Mouse (Mus musculus) ovary, postnatal 10 days (tissue): ENCODE data around the gene Dnajc5g.

ENCODE experiments used
- DNase-seq: peaks from one replicate; pipeline ENCODE4 v3.0.0; 2022; ENCODE audit warnings: low spot score

The Dnajc5g gene

DNA sequence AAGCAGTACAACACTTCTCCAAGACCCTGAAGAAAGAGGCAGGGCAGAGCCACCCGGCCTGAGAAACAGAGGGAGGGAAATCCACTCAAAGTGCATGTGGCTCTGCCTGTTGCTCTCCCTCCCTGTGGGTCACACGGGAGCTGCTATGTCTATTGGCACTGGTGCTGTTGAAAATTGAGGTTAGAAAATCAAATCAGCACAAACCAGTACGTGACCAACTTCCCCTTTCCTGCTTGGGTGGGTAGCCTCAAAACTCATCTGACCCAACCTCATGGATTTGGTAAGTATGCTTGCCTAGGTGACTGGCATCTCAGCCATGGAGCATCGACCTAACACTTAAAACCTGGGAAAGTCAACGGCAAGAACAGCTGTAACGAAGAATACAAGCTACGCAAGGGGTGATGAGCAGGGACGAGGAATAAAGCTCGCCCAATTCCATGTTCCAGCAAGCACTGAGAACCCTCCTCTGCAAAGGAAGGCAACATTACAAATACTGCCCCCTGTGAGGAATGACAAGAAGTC, at the start of gene Dnajc5g:
Gene Dnajc5g (plus strand): TSS at position 472 of the 522 bp plus-strand sequence.
- DNase-seq: no peak

DNA sequence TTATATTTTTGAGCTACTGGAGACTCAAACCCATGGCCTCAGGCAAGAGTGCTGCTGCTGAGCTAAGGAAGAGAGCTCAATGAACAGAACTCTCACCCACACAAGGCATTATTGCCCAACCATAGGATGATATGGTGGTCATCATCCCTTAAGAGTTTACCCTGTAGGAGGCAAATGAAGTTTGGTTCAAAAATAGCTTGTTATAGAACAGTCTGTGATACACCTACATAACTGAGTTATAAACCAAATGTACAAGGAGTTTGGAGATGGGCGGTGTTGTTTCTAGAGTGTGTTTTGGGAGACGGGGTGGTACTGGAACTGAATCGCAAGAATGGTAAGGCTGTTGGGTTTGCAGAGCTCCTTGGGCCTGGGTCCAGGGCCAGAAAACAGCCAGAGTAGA, 36.3 kb upstream of the Dnajc5g start:
- DNase-seq: no peak

DNA sequence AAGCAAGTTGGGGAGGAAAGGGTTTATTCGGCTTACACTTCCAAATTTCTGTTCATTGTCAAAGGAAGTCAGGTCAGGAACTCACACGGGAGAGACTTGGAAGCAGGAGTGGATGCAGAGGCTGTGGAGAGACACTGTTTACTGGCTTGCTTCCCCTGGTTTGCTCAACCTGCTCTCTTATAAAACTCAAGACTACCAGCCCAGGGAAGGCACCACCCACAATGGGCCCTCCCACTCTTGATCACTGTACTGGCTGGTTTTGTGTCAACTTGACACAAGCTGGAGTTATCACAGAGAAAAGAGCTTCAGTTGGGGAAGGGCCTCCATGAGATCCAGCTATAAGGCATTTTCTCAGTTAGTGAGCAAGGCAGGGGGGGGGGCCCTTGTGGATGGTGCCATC, 35.0 kb upstream of the Dnajc5g start:
- DNase-seq: no peak

DNA sequence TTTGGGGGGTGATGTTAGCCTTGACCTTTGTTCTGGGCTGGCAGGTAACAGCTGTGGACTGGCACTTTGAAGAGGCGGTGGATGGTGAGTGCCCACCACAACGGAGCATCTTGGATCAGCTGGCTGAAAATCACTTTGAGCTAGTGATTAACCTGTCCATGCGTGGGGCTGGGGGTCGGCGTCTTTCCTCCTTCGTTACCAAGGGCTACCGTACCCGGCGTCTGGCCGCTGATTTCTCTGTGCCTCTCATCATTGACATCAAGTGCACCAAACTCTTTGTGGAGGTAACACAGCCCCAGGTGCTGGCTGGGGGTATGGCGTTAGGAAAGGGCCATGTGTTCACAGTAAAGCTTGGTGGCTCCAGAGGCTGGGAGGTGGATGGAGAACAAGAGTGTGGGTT, 34.3 kb upstream of the Dnajc5g start:
- DNase-seq: no peak

DNA sequence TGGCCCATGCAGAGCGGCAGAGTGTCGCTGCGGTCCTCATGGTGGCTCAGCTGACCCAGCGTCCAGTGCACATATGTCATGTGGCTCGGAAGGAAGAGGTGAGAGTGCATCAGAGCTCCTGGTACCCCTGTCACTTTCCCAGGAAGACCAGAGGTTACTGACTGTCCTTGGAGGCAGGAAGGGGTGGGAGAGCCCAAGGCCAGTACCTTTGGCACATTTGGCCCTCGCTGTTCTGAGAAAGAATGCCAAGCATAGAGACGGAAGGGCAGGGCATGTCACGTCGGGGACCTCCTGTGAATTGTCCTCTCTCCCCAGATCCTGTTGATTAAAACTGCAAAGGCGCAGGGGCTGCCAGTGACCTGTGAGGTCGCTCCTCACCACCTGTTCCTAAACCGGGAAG, 32.9 kb upstream of the Dnajc5g start:
- no peak for DNase-seq

DNA sequence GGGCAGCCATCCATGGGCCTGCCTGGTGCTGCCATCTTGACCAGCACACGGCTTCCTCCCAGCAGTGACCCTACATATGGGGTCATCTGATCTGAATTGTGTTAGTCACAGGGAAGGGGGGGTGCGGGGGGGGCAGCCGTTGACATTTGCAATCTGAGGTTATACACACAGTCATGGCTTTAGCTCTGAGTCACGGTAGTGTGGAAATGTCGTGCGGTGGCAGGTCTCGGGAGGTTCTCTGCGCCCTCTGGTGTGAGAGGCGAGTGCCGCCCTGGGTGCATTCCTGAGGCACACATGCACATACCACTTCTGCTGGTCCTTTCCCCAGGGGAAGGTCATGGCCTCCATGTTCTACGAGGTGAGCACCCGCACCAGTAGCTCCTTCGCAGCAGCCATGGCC, 29.7 kb upstream of the Dnajc5g start:
- DNase-seq: no peak

DNA sequence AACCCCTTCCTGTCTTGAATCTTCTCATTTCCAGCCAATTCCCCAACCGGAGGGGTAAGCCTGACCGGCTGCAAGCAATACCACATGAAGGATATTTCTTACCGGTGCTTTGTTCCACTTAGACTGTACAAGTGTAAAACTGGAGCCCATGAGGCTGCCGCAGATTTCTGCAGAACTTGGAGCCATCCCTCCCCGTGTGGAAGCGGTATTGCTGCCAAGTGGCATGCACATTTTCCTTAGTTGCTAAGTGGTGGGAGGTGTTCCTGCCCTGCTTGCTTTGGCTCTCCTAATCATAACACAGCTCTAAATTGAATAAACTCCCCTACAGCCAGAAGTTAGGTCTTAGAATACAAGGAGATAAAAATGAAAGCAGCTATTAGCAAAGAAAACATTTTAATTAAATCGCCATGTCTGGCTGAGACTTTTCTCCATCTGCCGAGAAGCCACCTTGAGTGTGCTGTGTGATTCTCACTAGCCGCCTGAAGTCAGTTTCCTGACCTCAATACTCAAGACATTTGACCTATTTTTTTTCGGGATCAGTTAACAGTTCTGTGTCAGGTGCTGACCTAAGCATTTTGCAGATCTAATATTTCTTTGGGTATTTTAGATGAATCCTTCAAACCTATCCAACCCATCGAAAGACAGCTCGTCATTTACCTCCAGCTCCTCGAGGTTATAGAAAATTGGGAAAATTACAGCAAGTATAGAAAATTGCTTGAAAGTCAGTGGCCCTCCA, 25.9 kb upstream of the Dnajc5g start:
- DNase-seq: no peak

DNA sequence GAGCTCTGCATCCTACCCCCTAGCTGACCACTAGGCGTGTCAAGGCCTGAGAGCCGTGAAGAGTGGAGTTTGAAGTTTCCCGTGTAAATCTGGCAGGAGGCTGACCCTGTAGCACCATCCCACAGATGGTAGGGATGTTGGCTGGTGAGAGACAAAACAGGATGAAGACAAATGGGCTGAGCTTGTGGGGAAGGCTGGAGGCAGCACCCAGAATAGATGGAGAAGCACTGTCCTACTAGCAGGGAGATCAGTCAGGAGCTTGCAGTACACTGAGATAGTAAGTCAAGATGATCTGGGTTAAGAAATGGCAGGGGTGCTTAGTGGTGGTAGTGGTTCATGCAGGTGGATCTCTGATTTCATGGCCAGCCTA, 25.3 kb upstream of the Dnajc5g start:
- DNase-seq: no peak

DNA sequence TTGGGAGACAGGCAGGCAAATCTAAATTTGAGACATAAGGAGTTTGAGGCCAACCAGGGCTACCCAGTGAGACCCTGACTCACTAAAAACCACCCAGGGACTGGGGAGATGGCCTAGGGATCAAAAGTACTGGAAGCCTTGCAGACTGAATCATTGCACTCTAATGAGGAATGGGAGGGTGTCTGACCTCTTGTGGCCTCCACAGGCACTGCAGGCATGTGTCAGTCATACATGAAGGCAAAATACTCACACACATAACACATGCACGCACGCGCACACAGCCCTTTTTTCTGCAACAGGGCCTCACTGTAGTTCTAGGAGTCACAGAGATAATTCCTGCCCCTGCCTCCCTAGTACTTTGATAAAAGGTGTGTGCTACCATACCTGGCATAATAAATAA, 24.7 kb upstream of the Dnajc5g start:
- no peak for DNase-seq

DNA sequence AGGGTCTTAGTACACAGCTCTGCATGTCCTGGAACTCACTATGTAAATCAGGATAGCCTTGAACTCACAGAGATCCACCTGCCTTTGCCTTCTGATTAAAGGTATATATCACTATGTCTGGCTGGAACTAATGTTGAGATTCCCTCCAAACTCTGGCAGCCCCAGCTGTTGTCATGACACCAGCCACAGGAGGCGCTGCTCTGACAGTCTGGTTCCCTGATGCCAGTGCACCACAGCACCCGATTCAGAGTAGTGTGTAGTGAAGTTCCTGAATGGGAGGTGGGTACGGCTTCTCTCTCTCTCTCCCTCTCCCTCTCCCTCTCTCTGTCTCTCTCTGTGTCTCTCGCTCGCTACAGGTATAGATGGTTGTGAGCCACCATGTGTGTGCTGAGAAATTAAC, 23.7 kb upstream of the Dnajc5g start:
- no peak for DNase-seq

DNA sequence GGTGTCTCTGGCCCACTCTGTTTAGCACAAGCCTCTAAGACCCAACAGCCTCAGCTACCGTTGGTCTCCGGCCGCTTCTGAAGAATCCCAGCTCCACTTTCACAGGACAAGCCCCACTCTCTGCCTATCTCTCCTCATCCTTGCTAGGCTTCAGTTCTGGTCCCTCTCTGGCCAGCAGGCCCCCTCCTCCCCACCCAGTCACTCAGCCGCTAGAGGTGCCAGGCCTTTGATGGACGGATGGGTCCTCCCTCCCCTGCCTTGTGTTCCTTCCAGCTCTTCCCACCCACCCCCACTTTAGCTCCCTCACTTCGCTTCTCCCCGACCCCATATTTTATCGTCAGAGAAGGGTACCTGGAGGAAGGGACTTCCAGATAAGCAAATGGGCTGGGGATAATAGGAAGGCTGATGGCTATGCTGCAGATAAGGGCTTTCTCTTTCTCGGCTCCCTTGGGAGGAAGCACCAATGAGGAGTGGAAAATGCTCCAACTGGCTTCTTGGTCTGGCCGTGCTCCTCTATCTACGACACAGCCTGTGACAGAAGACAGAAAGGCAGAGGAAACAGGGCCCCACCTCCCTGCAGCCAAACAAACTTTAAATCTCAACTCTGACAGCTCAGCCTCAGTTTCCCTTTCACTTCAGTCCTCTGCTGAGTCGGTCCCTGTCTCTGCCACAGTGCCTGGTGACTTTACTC, 23.0 kb upstream of the Dnajc5g start:
- no peak for DNase-seq

DNA sequence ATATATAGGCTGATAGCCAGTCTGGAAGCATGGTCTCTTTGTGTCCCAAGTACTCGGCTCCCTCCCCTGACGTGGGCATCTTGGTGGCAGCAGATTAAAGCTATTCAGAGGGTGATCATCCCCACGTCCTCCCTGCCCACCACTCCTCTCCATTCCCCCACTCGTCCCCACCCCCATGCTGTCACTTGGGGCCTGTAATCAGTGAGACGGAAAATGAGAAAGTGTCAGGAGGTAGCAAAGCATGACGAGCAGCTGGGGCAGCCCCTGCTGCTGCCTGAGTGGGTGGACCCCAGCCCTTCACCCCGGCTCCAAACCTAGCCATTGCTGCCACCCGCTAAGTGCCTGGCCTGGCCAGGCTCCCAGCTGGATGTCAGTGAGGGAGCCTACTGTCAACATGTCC, 22.1 kb upstream of the Dnajc5g start:
- no peak for DNase-seq

DNA sequence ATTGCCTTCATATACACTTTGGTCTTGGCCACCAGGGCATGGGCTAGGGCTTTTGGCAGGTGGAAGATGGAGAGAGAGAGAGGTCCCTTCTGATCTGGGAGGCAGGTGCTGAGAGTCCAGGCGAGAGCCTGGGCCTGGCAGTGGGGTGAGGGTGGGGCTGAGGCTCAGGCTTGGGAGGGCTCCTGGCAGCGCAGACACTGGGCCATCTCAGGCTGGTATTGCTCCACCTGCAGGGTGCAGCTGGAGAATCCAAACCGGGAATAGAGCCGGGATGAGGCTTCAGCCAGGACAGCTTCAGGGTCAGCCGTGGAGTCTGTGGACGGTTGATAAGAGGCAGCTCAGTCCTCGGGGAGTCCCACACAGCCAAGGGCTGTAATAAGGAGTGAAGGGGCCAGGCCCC, 19.5 kb upstream of the Dnajc5g start:
- DNase-seq: no peak

DNA sequence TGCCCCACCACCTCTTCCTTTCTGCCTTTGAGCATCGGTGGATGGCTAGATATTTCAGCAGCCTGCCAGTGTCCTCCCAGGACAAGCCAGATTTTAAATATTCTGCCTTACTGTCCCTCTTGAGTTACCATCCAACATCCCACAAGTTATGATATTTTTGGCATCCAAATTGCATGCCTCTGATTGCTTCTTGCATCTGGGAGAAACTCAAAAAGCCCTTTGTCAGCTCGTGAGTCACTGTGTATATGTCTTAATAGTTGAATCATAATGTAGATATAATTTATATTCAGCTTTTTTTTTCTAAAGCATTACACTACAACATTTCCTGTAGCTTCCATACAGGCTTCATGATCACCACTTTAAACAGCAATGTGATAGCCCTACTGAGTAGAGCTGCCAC, 19.0 kb upstream of the Dnajc5g start:
- no peak for DNase-seq

DNA sequence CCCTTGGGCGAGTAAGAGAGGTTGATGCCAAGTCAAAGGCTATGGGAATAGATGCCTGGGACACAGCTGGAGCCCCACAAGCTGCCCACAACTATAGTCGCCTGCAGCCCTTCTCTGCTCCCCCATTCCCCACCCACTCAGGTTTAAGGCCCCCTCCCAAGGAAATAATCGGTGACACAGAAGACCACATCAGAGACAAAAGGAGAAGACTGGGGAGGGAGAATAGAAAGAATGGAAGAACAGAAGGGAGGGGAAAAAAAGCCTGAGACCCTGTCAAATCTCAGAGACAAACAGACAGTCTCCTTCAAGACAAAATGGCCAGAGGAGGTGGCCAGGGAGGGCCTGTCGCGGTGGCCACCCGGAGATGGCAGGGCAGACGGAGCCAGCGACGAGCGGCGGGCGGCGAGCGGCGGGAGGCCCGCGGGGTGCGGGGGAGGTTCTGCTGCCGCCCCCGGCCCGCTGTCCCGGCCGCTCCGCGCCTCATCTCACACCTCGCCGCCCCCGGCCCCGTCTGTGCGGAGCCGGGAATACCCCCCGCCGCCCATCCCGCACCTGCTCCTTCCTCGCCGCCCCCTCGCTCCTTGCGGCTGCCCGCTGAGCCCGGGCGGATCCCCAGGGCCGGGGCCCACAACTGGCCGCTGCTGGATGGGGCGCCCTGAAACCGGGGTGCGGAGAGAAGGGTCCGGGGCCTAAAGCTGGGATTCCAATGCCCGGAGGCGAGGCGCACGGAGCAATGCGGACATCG, 13.7 kb upstream of the Dnajc5g start:
- no peak for DNase-seq

DNA sequence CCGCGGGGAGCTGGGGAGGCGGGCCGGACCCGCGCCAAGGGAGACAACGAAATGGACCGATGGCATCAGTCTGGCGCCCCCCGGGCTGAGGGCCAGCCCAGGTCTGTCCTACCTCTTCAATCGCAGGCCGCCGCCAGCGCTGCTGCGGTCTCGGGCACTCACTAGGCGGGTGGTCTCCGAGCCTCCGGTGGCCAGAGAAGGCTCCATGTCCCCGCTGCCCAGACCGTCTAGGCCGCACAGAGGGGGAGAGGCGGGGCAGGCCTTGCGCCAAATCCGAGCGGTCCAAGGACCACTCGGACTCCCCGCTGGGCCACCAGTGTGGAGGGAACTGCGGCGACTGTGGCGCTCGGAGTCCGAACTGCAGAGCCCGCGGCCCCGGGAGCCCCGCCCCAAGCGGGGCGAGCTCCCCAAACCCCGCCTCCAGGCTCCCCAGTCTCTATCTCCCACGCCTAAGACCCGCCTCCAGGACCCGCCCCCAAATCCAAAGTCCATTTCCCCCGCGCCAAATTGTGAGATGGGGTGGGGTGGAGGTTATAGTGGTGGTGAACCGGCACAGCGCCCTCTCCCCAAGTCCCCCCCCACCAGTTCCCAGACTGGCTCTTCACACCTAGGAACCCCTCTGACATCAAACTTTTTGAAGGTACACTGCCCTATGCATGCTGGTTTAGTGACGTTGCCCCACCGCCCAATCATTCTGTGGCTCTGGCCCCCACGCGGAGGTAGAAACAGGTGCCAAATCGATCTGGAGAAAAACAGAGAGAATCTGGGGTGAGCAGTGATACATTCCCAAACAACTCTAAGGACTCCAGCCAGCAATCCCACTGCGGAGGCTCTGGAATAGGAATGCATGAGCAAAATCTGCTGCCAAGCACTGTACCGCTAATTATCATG, 12.7 kb upstream of the Dnajc5g start:
- no peak for DNase-seq

DNA sequence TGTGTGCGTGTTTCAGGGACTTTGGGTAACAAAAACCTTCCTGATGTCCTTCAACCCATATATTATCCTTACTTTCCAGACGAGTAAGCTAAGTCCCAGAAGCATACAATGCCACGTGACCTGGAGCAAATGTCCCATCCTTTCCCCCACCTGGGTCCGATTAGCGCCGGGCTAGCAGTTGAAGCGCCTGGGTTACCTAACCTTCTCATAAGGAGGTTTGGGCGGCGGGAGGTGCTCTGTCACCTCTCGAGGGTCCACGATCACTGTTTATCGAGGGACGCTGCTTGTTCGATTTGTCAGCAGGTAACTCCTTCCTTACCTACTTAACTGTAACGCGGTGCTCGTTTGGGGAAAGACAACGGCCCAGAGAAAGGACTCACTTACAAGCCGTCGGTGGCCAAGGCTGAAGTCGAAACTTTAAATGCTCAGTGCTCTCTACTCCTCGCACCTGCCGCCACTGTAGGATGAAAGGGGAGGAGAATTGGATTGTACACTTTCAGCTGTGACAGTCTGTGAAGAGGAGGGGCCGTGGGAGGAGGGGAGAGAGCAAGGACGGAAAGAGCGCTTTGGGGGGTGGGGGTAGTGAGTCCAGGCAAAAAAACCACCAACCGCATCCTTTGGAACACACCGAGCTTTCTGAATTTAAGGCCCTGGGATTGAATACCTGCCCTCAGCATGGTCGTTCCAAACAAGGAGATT, 11.8 kb upstream of the Dnajc5g start:
- DNase-seq: no peak

DNA sequence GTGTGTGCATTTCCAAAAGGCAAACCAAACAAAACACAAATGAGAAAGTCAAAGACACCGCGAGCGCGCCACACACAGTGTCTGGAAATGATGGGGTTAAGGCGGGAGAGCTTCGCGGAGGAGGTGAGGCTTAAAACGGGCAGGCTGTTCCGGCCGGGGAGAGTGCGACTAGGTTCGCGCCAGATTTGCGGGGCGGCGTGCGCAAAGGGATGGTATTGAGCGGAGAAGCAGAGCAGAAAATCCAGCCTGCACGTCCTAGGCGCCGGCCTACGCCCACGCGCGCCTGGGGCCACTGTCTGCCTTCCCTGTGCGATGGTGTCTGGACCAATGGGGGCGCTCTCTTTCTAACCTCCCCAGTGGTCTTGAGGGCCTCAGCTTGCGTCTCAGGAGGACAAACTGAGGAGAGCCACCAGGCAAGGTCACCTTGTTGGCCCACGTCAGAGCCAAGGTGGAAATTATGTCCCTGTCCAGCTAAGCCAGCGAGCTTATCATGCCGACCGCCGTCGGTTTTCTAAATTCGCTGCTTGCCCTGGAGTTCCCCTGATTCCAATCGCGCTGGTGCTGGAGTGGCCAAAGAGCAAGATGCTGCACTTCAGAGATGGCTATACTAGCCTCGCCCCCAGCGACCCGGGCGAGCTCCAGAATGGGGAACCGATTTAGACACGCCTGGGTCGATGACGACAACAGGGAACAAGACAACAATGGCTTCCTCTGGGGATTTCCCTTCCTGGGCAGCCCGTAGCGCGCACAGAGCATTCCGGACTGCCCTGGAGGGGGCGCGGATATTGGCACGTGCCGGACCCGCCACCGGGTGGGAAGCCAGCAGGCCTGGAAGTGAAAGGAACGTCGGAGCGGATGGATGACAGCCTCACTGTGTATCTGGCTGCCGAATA, 11.0 kb upstream of the Dnajc5g start:
- no peak for DNase-seq

DNA sequence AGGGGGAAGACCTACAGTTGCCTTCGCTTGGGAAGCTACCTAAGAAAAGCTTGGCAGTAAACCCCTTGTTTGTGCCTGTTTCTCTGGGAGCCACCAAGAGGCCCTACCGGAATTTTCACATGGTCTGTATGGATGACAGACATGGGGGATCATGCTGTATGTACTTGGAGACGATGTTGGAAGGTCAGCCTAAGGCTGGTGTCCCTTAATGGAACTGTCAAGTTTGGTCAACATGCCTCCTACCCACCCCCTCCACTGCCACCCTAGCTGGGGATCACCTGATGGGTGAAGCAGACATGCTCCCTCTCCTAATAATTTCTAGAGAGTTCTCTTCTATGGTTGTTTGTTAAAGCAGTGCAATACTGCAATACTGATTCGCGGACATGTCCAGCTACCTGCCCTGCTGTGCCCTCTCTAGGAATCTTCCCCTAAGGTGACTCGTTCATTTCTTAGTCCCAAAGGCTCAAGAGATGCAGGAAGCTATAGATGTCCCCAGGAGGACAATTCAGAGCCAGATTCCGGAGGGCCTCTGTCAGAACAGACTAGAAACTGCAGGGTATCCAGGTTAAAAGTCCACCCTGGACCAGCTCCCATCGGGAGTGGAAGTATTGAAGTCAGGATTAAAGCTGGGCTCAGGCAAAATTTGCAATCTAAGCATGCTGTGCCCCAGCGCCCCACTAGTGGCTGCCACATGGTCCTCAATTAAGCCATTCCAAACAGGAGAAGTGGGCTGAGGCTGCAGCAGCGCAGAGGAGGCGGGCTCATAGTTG, 10.2 kb upstream of the Dnajc5g start:
- DNase-seq: no peak
